Comparison of ENCODE assay signal across 8 mouse cellular contexts in genomic region chr11:94785247-94785646, GRCm38 (mm10). TPM values are rescaled to one million over a fixed set of nuclear protein-coding genes. Genes with fewer than 3 reads are reported as not detected.
DNase-seq lines count a peak whose midpoint lies in the region; ATAC-seq and TF ChIP-seq lines count a peak whose summit lies in the region.

No protein-coding gene starts in this region.

- no peak for TF ChIP-seq POLR2A in heart, adult 2 months (IDR thresholded peaks at IDR 0.05; ENCODE audit: insufficient read depth, low read depth, low read length)

- H3K27me3 ChIP-seq in heart, adult 2 months (ENCODE audit: control insufficient read depth, insufficient read depth, low read length), result no peaks in the 10 kb centered on the region
- H3K27me3 ChIP-seq in heart, embryonic 12.5 days (replicated peaks), result 0 out of 2 replicates have a peak, but pooled peaks cover 6% of the 10 kb centered on the region
- H3K27me3 ChIP-seq in limb, embryonic 12.5 days, result no peaks in the 10 kb centered on the region

- no peaks in the 10 kb centered on the region for H3K79me2 ChIP-seq in heart, adult 2 months (replicated peaks; ENCODE audit: control insufficient read depth, insufficient read depth, low read length)

- no peaks in the 10 kb centered on the region for H3K4me1 ChIP-seq in heart, adult 2 months (ENCODE audit: control insufficient read depth, insufficient read depth, low read length)
- no peaks in the 10 kb centered on the region for H3K4me1 ChIP-seq in heart, embryonic 12.5 days (replicated peaks)
- H3K4me1 ChIP-seq in limb, embryonic 12.5 days (replicated peaks), result no peaks in the 10 kb centered on the region

- intact Hi-C loops in heart, adult 2 months (cut with DNase I), result loop anchor here (1.0 kb wide), 1 partner anchor 152 kb away; no protein-coding TSS in a partner anchor

- H3K9ac ChIP-seq in heart, adult 2 months (ENCODE audit: low read depth, low read length), result no peak overlapping the region
- no peak overlapping the region for H3K9ac ChIP-seq in heart, embryonic 12.5 days
- no peak overlapping the region for H3K9ac ChIP-seq in limb, embryonic 12.5 days (replicated peaks)

- no peak overlapping the region for H3K4me2 ChIP-seq in heart, embryonic 12.5 days
- no peak overlapping the region for H3K4me2 ChIP-seq in limb, embryonic 12.5 days

- no peaks in the 10 kb centered on the region for H3K36me3 ChIP-seq in heart, adult 2 months (ENCODE audit: control insufficient read depth, insufficient read depth, low read length)
- H3K36me3 ChIP-seq in heart, embryonic 12.5 days, result no peaks in the 10 kb centered on the region
- H3K36me3 ChIP-seq in limb, embryonic 12.5 days, result no peaks in the 10 kb centered on the region

- WGBS in heart, adult 2 months, result 6% methylated on average over 2 of the region's 2 CpGs
- WGBS in heart, embryonic 12.5 days, result 2% methylated on average over 2 of the region's 2 CpGs
- 6% methylated on average over 2 of the region's 2 CpGs for WGBS in limb, embryonic 12.5 days

- no peaks in the 10 kb centered on the region for H3K9me3 ChIP-seq in heart, embryonic 12.5 days (replicated peaks)
- H3K9me3 ChIP-seq in limb, embryonic 12.5 days, result no peaks in the 10 kb centered on the region

- no peak overlapping the region for H3K4me3 ChIP-seq in heart, adult 2 months
- no peak overlapping the region for H3K4me3 ChIP-seq in heart, embryonic 12.5 days
- H3K4me3 ChIP-seq in limb, embryonic 12.5 days (replicated peaks), result no peak overlapping the region

- TF ChIP-seq EP300 in heart, adult 2 months (IDR thresholded peaks at IDR 0.05; ENCODE audit: insufficient read depth, low read depth, low read length), result no peak

- ATAC-seq in heart, embryonic 12.5 days (ENCODE audit: insufficient number of reproducible peaks, low FRiP score), result no peak
- ATAC-seq in limb, embryonic 12.5 days (ENCODE audit: insufficient number of reproducible peaks, insufficient read depth, low FRiP score, low TSS enrichment, low read depth), result peak; percentile 42; the same call in 1 of the 2 replicates

- peak; percentile 33 to 67 for DNase-seq in heart, adult 2 months
- DNase-seq in brain, adult 2 months (ENCODE audit: low read depth, low spot score), result peak; percentile 68
- DNase-seq in fibroblast of lung, adult 2 months (ENCODE audit: low read depth), result peak; percentile 15
- peak; percentile 83 for DNase-seq in kidney, adult 9 months
- DNase-seq in ovary, postnatal 14 days (ENCODE audit: low spot score), result peak; percentile 62
- peak; percentile 14 for DNase-seq in thymus, adult 18-20 months

- H3K27ac ChIP-seq in heart, adult 2 months, result no peak overlapping the region
- no peak overlapping the region for H3K27ac ChIP-seq in heart, embryonic 12.5 days (ENCODE audit: poor library complexity, severe bottlenecking)
- H3K27ac ChIP-seq in limb, embryonic 12.5 days, result no peak overlapping the region

- peak; percentile 81 for TF ChIP-seq CTCF in heart, adult 2 months (IDR thresholded peaks at IDR 0.05)

RNA-seq across cellular contexts. Expression of gene Tmem92, which starts 2.7 kb away (rescaled TPM):
- total RNA-seq in heart, adult 2 months (2021), result not detected
- not detected in 2 replicates for polyA plus RNA-seq in heart, adult 2 months (2012; rRNA removed)
- polyA plus RNA-seq in heart, embryonic 12.5 days (2016; fragmentation: Nextera tagmentation; extraction: Ambion mirVana), result not detected in 2 replicates
- not detected in 2 replicates for polyA plus RNA-seq in limb, embryonic 12.5 days (2016; fragmentation: Nextera tagmentation; extraction: Ambion mirVana)

RNA-seq across cellular contexts. Expression of gene Cdc34b, which starts 43.7 kb away (rescaled TPM):
- total RNA-seq in heart, adult 2 months (2021), result 1 to 10 TPM in 1 of 2 experiments, under 1 TPM in 1; 0.97 to 1.0 TPM
- polyA plus RNA-seq in heart, adult 2 months (2012; rRNA removed), result 0.12 TPM in 1 of 2 replicates, not detected in the other
- polyA plus RNA-seq in heart, embryonic 12.5 days (2016; fragmentation: Nextera tagmentation; extraction: Ambion mirVana), result not detected in 2 replicates
- polyA plus RNA-seq in limb, embryonic 12.5 days (2016; fragmentation: Nextera tagmentation; extraction: Ambion mirVana), result 0.18 TPM in 1 of 2 replicates, not detected in the other

Comparison
In these comparisons a context has a peak if more than half of its experiments do, and no peak if none do; other contexts are left out.
1. DNase-seq: peak in every context shown above with its lines; median percentile 83 in kidney, adult 9 months; 68 in brain, adult 2 months; 62 in ovary, postnatal 14 days; 50 in heart, adult 2 months; 15 in fibroblast of lung, adult 2 months; 14 in thymus, adult 18-20 months.